Mouse (Mus musculus) midbrain, embryonic 16.5 days (tissue): Measurements from ENCODE around the gene Ccn6. TPM values are rescaled to one million over a fixed set of nuclear protein-coding genes. Genes with fewer than 3 reads are reported as not detected.

Experiments
- ATAC-seq: fragments of 200-750 bp; cut with Nextera tagmentation; 2 replicates; pipeline ENCODE4 v1.8.0; 2017; ENCODE audit warnings: moderate TSS enrichment
- H3K27ac ChIP-seq: fragments of 300-500 bp; sonication (generic); 2 replicates; pipeline ENCODE4 v1.5.1; 2014; ENCODE audit warnings: mild to moderate bottlenecking, low read length, mixed read lengths
- H3K27me3 ChIP-seq: fragments of 300-500 bp; sonication (generic); 2 replicates; pipeline ENCODE4 v1.6.1; 2014; ENCODE audit warnings: low read depth, low read length, mixed read lengths; ENCODE audit not compliant: control insufficient read depth, insufficient read depth
- H3K36me3 ChIP-seq: fragments of 300-500 bp; sonication (generic); 2 replicates; pipeline ENCODE4 v1.6.1; 2014; ENCODE audit warnings: mild to moderate bottlenecking, low read length, moderate library complexity, mixed read lengths; ENCODE audit not compliant: control insufficient read depth, insufficient read depth
- H3K4me1 ChIP-seq: fragments of 300-500 bp; sonication (generic); 2 replicates; pipeline ENCODE4 v1.6.1; 2014; ENCODE audit warnings: mild to moderate bottlenecking, low read length, mixed read lengths; ENCODE audit not compliant: control insufficient read depth, insufficient read depth
- H3K4me2 ChIP-seq: fragments of 300-500 bp; sonication (generic); 2 replicates; pipeline ENCODE4 v1.6.1; 2014; ENCODE audit warnings: mild to moderate bottlenecking, low read length, mixed read lengths
- H3K4me3 ChIP-seq: fragments of 300-500 bp; sonication (generic); 2 replicates; pipeline ENCODE4 v1.5.1; 2014; ENCODE audit warnings: low read depth, mild to moderate bottlenecking, low read length, moderate library complexity, mixed read lengths
- H3K9ac ChIP-seq: fragments of 300-500 bp; sonication (generic); 2 replicates; pipeline ENCODE4 v1.6.1; 2014; ENCODE audit warnings: low read depth, low read length, mixed read lengths
- H3K9me3 ChIP-seq: fragments of 300-500 bp; sonication (generic); replicated peaks from 2 replicates; pipeline ENCODE4 v1.6.1; 2014; ENCODE audit warnings: mild to moderate bottlenecking, low read length, mixed read lengths; ENCODE audit not compliant: control insufficient read depth, poor library complexity, severe bottlenecking
- WGBS: fragments of 180-500 bp; shearing (Covaris S2); extraction: QIAGEN DNeasy Blood & Tissue Kit; methylation state at CpG from one replicate; pipeline ENCODE4 v1.1.7; 2014; 5-methylcytosine and 5-hydroxymethylcytosine counted together
- polyA plus RNA-seq: library from polyadenylated mRNA; unstranded; fragments of >200 nt; fragmentation: Nextera tagmentation; extraction: Ambion mirVana; gene quantifications from 2 replicates; pipeline ENCODE4 v1.2.1, GENCODE M21; 2015

The Ccn6 gene
- polyA plus RNA-seq, 1 experiment from 2014 or later, result 0.30 TPM

GRCm38 (mm10) chr10:39167611-39168010, 4.0 kb upstream of the Ccn6 start:
- H3K27ac ChIP-seq, result no peak overlapping the region
- no peak for ATAC-seq
- H3K9ac ChIP-seq, result no peak overlapping the region
- H3K4me1 ChIP-seq, result peaks cover 30% of the 10 kb centered on the region
- no peaks in the 10 kb centered on the region for H3K36me3 ChIP-seq
- no peaks in the 10 kb centered on the region for H3K9me3 ChIP-seq
- H3K4me3 ChIP-seq, result no peak overlapping the region
- no peak overlapping the region for H3K4me2 ChIP-seq
- 85% methylated on average over 11 of the region's 11 CpGs for WGBS
- H3K27me3 ChIP-seq, result no peaks in the 10 kb centered on the region

DNA sequence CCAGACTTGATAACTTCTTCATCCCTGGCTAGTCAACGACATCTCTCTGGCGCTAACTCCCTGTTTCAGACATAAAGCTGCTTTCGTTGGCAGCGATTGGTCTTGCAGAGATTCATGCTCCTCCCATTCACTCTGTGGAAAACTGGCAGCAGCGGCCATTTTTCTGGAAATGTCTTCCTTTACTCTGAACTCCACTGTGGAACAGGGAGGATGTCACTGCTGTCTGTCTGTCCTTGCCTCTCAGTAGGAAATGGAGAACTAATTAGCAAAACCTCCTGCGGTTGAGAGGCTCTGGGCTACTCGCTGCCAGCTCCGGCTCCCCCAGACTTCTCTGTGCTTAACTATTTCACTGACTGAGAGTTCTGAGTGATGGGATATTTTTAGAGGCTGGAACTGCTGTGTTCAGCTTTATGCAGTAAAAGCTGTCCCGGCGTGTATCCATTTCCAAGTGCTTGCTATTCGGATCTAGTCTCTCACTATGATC, 2.1 kb upstream of the Ccn6 start:
- Histone ChIP-seq H3K27me3 (no peaks in the 10 kb centered on the region), H3K36me3 (no peaks in the 10 kb centered on the region), H3K27ac (peak overlapping the region; percentile 95), H3K4me2 (peak overlapping the region; percentile 55), H3K4me1 (peaks cover 20% of the 10 kb centered on the region), H3K4me3 (peak overlapping the region; percentile 43), H3K9me3 (no peaks in the 10 kb centered on the region), H3K9ac (peak overlapping the region; percentile 70)
- peak; percentile 50 for ATAC-seq
- 6% methylated on average over 11 of the region's 11 CpGs for WGBS

DNA sequence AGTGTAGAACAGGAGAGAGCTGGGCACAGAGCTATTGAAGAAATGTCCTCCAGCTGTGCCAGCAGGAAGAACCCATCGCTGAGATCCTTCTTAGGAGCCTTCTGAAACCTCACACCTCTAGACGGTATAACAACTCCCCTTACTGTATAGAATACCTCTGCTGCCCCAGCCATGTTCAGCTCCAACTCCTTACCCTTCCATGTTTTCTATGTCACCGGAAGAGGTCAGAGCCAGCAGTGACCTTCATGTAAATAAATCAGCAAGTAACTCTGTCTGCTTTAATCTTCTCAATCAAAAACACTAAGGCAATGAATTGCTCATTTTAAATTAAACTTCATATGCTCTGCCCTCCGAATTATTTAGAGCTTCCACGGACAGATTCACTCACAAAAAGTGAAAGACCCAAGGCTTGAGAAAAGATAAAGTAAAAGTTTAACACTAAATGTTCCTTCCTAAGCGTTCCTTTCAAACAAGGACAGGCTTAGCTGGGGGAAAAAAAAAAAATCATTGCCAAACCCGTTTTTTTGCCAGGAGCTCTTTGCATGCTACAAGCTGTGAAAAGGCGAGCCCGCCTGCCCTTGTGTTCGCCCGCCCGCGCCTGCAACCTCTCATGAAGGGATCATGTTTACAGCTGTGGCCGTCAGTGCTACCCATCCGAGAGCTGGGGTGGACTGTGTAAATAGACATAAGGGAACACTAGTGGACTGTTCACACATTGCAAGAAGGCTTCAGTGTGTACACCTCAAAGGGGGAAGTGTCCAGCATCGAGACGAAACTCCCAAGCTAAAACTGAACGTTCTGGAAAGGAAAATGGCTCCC, 719 bp downstream of the Ccn6 start:
- Histone ChIP-seq H3K9me3 (no peaks in the 10 kb centered on the region), H3K4me1 (peaks cover 18% of the 10 kb centered on the region), H3K36me3 (no peaks in the 10 kb centered on the region), H3K4me3 (no peak overlapping the region), H3K27ac (no peak overlapping the region), H3K4me2 (no peak overlapping the region), H3K9ac (no peak overlapping the region), H3K27me3 (no peaks in the 10 kb centered on the region)
- WGBS, result 41% methylated on average over 18 of the region's 18 CpGs
- no peak for ATAC-seq

DNA sequence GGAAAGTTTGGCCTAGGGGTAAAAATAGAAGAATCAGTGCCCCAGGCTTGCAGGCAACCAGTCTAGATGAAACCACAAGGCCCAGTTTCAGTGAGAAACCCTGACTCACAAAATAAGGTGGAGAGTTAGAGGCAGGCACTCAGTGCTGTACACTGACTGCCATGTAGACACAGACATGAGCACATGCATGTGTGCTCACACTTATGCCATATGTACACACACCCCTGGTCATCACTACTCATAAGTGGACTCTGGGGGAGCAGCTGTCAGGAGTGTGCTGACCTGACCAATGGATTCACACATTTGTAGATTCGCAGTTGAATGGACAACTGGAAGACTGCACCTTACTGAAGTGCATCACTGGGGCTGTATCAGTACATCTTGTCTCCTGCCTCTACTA, 2.2 kb downstream of the Ccn6 start:
- Histone ChIP-seq H3K9ac (no peak overlapping the region), H3K27ac (no peak overlapping the region), H3K27me3 (no peaks in the 10 kb centered on the region), H3K9me3 (no peaks in the 10 kb centered on the region), H3K36me3 (no peaks in the 10 kb centered on the region), H3K4me1 (peaks cover 11% of the 10 kb centered on the region), H3K4me2 (no peak overlapping the region), H3K4me3 (no peak overlapping the region)
- ATAC-seq, result no peak
- WGBS, result 86% methylated on average over 1 of the region's 1 CpGs

GRCm38 (mm10) chr10:39158306-39158705, 5.3 kb downstream of the Ccn6 start:
- Histone ChIP-seq H3K27me3 (no peaks in the 10 kb centered on the region), H3K9me3 (no peaks in the 10 kb centered on the region), H3K4me1 (no peaks in the 10 kb centered on the region), H3K4me3 (no peak overlapping the region), H3K9ac (no peak overlapping the region), H3K4me2 (no peak overlapping the region), H3K36me3 (no peaks in the 10 kb centered on the region), H3K27ac (no peak overlapping the region)
- 60% methylated on average over 12 of the region's 12 CpGs for WGBS
- no peak for ATAC-seq

GRCm38 (mm10) chr10:39157321-39157720, 6.3 kb downstream of the Ccn6 start:
- Histone ChIP-seq H3K4me2 (no peak overlapping the region), H3K4me3 (no peak overlapping the region), H3K27me3 (no peaks in the 10 kb centered on the region), H3K4me1 (no peaks in the 10 kb centered on the region), H3K9ac (no peak overlapping the region), H3K9me3 (no peaks in the 10 kb centered on the region), H3K27ac (no peak overlapping the region), H3K36me3 (no peaks in the 10 kb centered on the region)
- 95% methylated on average over 1 of the region's 1 CpGs for WGBS
- ATAC-seq, result no peak

DNA sequence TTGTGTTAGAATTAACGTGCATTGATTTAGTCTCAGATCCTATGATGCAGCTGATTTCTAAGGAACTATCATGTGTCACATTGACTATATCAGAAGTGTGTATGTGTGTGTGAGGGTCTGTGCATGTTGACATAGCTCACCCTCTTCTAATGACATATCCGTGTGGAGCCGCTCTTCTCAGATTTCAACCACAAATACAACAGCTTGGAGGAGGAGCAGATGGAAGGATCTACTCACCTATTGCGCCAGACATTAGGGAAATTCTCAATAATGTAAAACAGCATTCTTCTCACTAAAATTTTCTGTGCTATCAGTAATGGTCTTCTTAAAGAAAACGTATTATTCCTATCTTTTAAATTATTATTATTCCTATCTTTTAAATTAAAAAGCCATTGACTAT, 6.9 kb downstream of the Ccn6 start:
- Histone ChIP-seq H3K36me3 (no peaks in the 10 kb centered on the region), H3K4me3 (no peak overlapping the region), H3K9me3 (no peaks in the 10 kb centered on the region), H3K9ac (no peak overlapping the region), H3K27ac (no peak overlapping the region), H3K4me1 (no peaks in the 10 kb centered on the region), H3K27me3 (no peaks in the 10 kb centered on the region), H3K4me2 (no peak overlapping the region)
- 91% methylated on average over 5 of the region's 5 CpGs for WGBS
- no peak for ATAC-seq

DNA sequence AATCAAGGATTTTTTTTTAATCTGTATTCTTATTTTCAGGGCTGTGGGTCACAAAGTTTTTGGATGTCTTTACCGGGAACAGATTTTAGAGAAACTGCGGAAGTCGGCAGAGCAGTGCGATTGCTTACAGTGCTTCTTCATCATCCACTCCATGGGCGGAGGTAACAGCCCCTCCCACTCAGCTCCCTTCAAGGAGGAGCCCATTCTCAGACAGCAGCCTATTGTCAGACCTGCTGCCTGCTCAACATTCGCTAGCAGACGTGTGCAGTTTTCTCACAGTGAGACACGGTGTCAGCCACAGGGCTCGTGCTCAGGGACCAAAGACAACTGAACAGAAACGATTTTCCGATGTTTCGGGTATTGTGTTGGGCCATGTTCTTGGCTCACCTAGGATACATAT, 21.4 kb downstream of the Ccn6 start:
- H3K27ac ChIP-seq, result no peak overlapping the region
- H3K27me3 ChIP-seq, result no peaks in the 10 kb centered on the region
- H3K9me3 ChIP-seq, result no peaks in the 10 kb centered on the region
- H3K36me3 ChIP-seq, result peaks cover 32% of the 10 kb centered on the region
- H3K4me3 ChIP-seq, result no peak overlapping the region
- WGBS, result 86% methylated on average over 12 of the region's 12 CpGs
- ATAC-seq, result no peak
- no peaks in the 10 kb centered on the region for H3K4me1 ChIP-seq
- no peak overlapping the region for H3K9ac ChIP-seq
- H3K4me2 ChIP-seq, result no peak overlapping the region

GRCm38 (mm10) chr10:39141401-39141800, 22.2 kb downstream of the Ccn6 start:
- Histone ChIP-seq H3K9ac (no peak overlapping the region), H3K36me3 (peaks cover 29% of the 10 kb centered on the region), H3K4me3 (no peak overlapping the region), H3K27me3 (no peaks in the 10 kb centered on the region), H3K9me3 (no peaks in the 10 kb centered on the region), H3K27ac (no peak overlapping the region), H3K4me2 (no peak overlapping the region), H3K4me1 (no peaks in the 10 kb centered on the region)
- no peak for ATAC-seq
- WGBS, result 94% methylated on average over 2 of the region's 2 CpGs
